Comparison of ENCODE assay signal across 8 mouse cellular contexts in the genomic region with DNA sequence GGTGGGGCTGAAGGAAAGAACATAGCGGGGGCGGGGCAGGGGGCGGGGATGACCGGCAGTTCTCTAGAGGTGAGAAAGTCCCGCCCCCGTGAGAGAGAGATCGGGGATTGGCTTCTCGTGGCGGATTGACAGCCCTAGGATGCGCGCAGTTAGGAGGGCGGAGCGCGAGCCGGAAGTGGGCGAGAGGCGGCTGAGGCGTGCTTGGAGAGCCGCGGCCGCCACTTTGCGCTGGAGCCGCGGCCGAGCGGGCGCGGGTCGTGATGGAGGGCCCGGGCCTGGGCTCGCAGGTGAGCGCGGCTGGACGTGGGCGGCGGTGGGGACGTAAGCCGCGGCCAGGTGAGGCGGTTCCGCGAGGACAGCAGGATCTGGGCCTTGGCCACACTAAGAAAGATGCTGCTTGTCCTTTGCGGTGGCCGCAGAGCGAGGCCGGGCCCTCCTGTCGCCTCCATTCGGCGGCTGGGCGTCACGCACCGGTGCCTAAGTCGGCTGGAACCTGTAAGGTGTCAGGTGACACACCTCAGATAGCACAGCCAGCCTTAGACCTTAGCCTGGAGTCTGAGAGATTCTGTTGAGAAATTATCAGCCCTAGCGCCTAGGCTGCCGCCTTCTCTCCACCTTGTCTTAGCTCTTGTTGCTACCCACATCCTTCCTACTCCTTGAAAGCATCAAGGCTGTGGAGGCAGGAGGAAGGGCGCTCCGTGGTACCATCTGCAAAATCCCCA. TPM values are rescaled to one million over a fixed set of nuclear protein-coding genes. Genes with fewer than 3 reads are reported as not detected.
DNase-seq lines count a peak whose midpoint lies in the region; ATAC-seq and TF ChIP-seq lines count a peak whose summit lies in the region.

Gene Zdhhc13, plus strand, starts transcription at position 153 of the 722 bp plus-strand sequence.

- no peaks in the 10 kb centered on the region for H3K9me3 ChIP-seq in G1E (replicated peaks)
- H3K9me3 ChIP-seq in forebrain, embryonic 16.5 days (ENCODE audit: control insufficient read depth, low read length), result no peaks in the 10 kb centered on the region
- H3K9me3 ChIP-seq in lung, embryonic 14.5 days (ENCODE audit: low read depth, low read length), result no peaks in the 10 kb centered on the region

- WGBS in forebrain, embryonic 16.5 days, result under 1% methylated on average over 57 of the region's 57 CpGs
- 0% methylated on average over 57 of the region's 57 CpGs for WGBS in lung, embryonic 14.5 days
- WGBS in olfactory bulb, adult 2 months, result under 1% methylated on average over 57 of the region's 57 CpGs
- WGBS in thymus, adult 2 months, result under 1% methylated on average over 57 of the region's 57 CpGs

- H3K4me3 ChIP-seq in G1E (ENCODE audit: low read depth, low read length), result peak within 1 kb of the TSS; percentile 97
- H3K4me3 ChIP-seq in forebrain, embryonic 16.5 days (replicated peaks; ENCODE audit: low read length), result peak within 1 kb of the TSS; percentile 94
- peak within 1 kb of the TSS; percentile 88 for H3K4me3 ChIP-seq in layer of hippocampus, adult 2 months
- H3K4me3 ChIP-seq in lung, embryonic 14.5 days (ENCODE audit: low read depth, low read length), result peak within 1 kb of the TSS; percentile 72
- peak within 1 kb of the TSS; percentile 62 for H3K4me3 ChIP-seq in olfactory bulb, adult 2 months (ENCODE audit: insufficient read depth, low read depth, low read length)
- H3K4me3 ChIP-seq in thymus, adult 2 months (ENCODE audit: control insufficient read depth, insufficient read depth, low read length), result peak within 1 kb of the TSS; percentile 75

- intact Hi-C loops in heart, postnatal 36 days (cut with DNase I), result loop anchor here (5.0 kb wide), 1 partner anchor 37 kb away; no protein-coding TSS in a partner anchor

- peaks cover 24% of the 10 kb centered on the region for H3K4me1 ChIP-seq in G1E (ENCODE audit: insufficient read depth, low read depth, low read length)
- peaks cover 16% of the 10 kb centered on the region for H3K4me1 ChIP-seq in forebrain, embryonic 16.5 days (replicated peaks; ENCODE audit: control insufficient read depth, insufficient read depth, low read length)
- peaks cover 3% of the 10 kb centered on the region; the same call in 1 of the 2 replicates for H3K4me1 ChIP-seq in lung, embryonic 14.5 days (ENCODE audit: insufficient read depth)
- peaks cover 3% of the 10 kb centered on the region; the same call in 1 of the 2 replicates for H3K4me1 ChIP-seq in olfactory bulb, adult 2 months (ENCODE audit: control insufficient read depth, insufficient read depth, low read length)
- peaks cover 5% of the 10 kb centered on the region; the same call in 1 of the 2 replicates for H3K4me1 ChIP-seq in thymus, adult 2 months (replicated peaks; ENCODE audit: control insufficient read depth, insufficient read depth, low read length)

- H3K4me2 ChIP-seq in forebrain, embryonic 16.5 days (ENCODE audit: low read length), result peak within 1 kb of the TSS; percentile 93
- peak within 1 kb of the TSS; percentile 67 for H3K4me2 ChIP-seq in lung, embryonic 14.5 days

- peaks cover 14% of the 10 kb centered on the region for H3K27me3 ChIP-seq in G1E (ENCODE audit: insufficient read depth, low read length)
- H3K27me3 ChIP-seq in forebrain, embryonic 16.5 days (replicated peaks; ENCODE audit: control insufficient read depth, insufficient read depth, low read length), result no peaks in the 10 kb centered on the region
- H3K27me3 ChIP-seq in lung, embryonic 14.5 days (ENCODE audit: insufficient read depth, low read length), result no peaks in the 10 kb centered on the region
- no peaks in the 10 kb centered on the region for H3K27me3 ChIP-seq in thymus, adult 2 months (ENCODE audit: control insufficient read depth, insufficient read depth, low read length)

- no peak for TF ChIP-seq CTCF in G1E (IDR thresholded peaks at IDR 0.05; ENCODE audit: low read depth, low read length)
- no peak for TF ChIP-seq CTCF in layer of hippocampus, adult 2 months (conservative IDR thresholded peaks at IDR 0.05)
- no peak for TF ChIP-seq CTCF in lung, embryonic 14.5 days (IDR thresholded peaks at IDR 0.05; ENCODE audit: low read depth)
- no peak for TF ChIP-seq CTCF in olfactory bulb, adult 2 months (IDR thresholded peaks at IDR 0.05; ENCODE audit: insufficient read depth, low read depth, low read length)
- peak; percentile 62; the same call in 1 of the 2 replicates for TF ChIP-seq CTCF in thymus, adult 2 months (IDR thresholded peaks at IDR 0.05; ENCODE audit: borderline replicate concordance, control insufficient read depth, extremely low read depth, insufficient read depth, low read length, poor library complexity)

- H3K36me3 ChIP-seq in G1E (replicated peaks), result peaks cover 15% of the 10 kb centered on the region
- H3K36me3 ChIP-seq in forebrain, embryonic 16.5 days (ENCODE audit: control insufficient read depth, insufficient read depth), result no peaks in the 10 kb centered on the region
- no peaks in the 10 kb centered on the region for H3K36me3 ChIP-seq in lung, embryonic 14.5 days (ENCODE audit: insufficient read depth)
- H3K36me3 ChIP-seq in thymus, adult 2 months (ENCODE audit: control insufficient read depth, insufficient read depth, low read length), result no peaks in the 10 kb centered on the region

- H3K9ac ChIP-seq in forebrain, embryonic 16.5 days (replicated peaks; ENCODE audit: low read depth, low read length), result peak within 1 kb of the TSS; percentile 94
- H3K9ac ChIP-seq in lung, embryonic 14.5 days, result peak within 1 kb of the TSS; percentile 73

- peak; percentile 68 for TF ChIP-seq POLR2A in olfactory bulb, adult 2 months (IDR thresholded peaks at IDR 0.05; ENCODE audit: insufficient read depth, low read depth, low read length)
- peak; percentile 74; the same call in 1 of the 2 replicates for TF ChIP-seq POLR2A in thymus, adult 2 months (IDR thresholded peaks at IDR 0.05; ENCODE audit: control insufficient read depth, extremely low read depth, insufficient read depth, low read length, poor library complexity)

- DNase-seq in G1E (ENCODE audit: low spot score), result peak; percentile 86
- peak; percentile 92 to 97 for DNase-seq in cerebellum, adult 18-20 months
- DNase-seq in heart, postnatal 36 days, result peak; percentile 86 to 88
- DNase-seq in layer of hippocampus, adult 2 months (ENCODE audit: low spot score in 2 of 2), result peak; percentile 93 to 95
- DNase-seq in lung, embryonic 14.5 days, result peak; percentile 97
- DNase-seq in thymus, adult 2 months, result peak; percentile 97

- H3K27ac ChIP-seq in forebrain, embryonic 16.5 days (ENCODE audit: low read length), result peak within 1 kb of the TSS; percentile 67
- H3K27ac ChIP-seq in layer of hippocampus, adult 2 months, result peak within 1 kb of the TSS; percentile 90
- H3K27ac ChIP-seq in lung, embryonic 14.5 days (ENCODE audit: low read depth), result peak within 1 kb of the TSS; percentile 51
- peak within 1 kb of the TSS; percentile 56 for H3K27ac ChIP-seq in olfactory bulb, adult 2 months (ENCODE audit: insufficient read depth, low read depth, low read length)
- H3K27ac ChIP-seq in thymus, adult 2 months (ENCODE audit: control insufficient read depth, insufficient read depth, low read length), result no peak within 1 kb of the TSS

- ATAC-seq in G1E (ENCODE audit: extremely low read depth, insufficient number of reproducible peaks, low FRiP score, poor library complexity, severe bottlenecking), result peak; percentile 97
- ATAC-seq in forebrain, embryonic 16.5 days, result peak; percentile 100
- peak; percentile 100 for ATAC-seq in lung, embryonic 14.5 days (ENCODE audit: insufficient read depth)

RNA-seq across cellular contexts. Expression of gene Zdhhc13, which starts in this region (rescaled TPM):
- 35.2 and 37.5 TPM in 2 replicates for total RNA-seq in G1E (2014; fragmentation: Nextera tagmentation)
- 28.5 and 31.0 TPM in 2 replicates for total RNA-seq in G1E (2017)
- polyA plus RNA-seq in G1E (2012), result 4.1 and 6.5 TPM in 2 replicates
- 52.8 and 59.4 TPM in 2 replicates for polyA plus RNA-seq in forebrain, embryonic 16.5 days (2015; fragmentation: Nextera tagmentation; extraction: Ambion mirVana)
- 10 to 100 TPM; 13.5 to 14.3 TPM for total RNA-seq in heart, postnatal 36 days (2021)
- 10 to 100 TPM; 20.3 to 23.0 TPM for total RNA-seq in layer of hippocampus, adult 2 months (2021)
- 36.2 and 40.8 TPM in 2 replicates for polyA plus RNA-seq in lung, embryonic 14.5 days (2014; fragmentation: Nextera tagmentation; extraction: Ambion mirVana)
- polyA plus RNA-seq in olfactory bulb, adult 2 months (2012; ENCODE audit: insufficient read depth, insufficient read length, low replicate concordance, missing spikeins), result not detected in 2 replicates
- 13.5 and 19.6 TPM in 2 replicates for polyA plus RNA-seq in thymus, adult 2 months (2012; rRNA removed)
